Mouse (Mus musculus): ENCODE results near the gene Pptc7.
"Not testable (repeated sequence)": the region's sequence is repeated elsewhere in the genome, so short reads cannot be mapped to it uniquely, and the experiment has no call there.

Pptc7 gene

DNA sequence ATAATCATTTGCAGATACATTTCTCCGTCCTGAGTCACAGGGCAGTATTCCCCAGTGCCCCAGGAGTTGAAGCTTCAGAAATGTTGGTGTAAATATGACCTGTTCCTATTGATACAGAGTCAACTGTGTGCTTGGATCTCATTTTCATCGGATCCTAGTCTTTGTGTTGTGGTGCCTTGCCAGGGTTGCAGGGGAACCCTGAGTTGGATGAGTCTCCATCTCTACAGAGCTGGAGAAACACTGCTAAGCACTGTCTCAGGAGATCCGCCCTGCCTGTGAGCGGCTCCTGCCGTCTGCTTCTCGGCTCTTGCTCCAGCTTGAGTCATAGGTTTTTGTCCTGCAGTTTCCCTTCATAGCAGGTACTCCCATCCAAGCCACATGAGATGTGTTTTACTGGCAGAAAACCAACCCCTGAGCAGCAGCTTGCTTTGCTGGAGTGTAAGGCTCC is 15.9 kb downstream of the Pptc7 start:
- no peak for DNase-seq (ENCODE audit: low spot score)

DNA sequence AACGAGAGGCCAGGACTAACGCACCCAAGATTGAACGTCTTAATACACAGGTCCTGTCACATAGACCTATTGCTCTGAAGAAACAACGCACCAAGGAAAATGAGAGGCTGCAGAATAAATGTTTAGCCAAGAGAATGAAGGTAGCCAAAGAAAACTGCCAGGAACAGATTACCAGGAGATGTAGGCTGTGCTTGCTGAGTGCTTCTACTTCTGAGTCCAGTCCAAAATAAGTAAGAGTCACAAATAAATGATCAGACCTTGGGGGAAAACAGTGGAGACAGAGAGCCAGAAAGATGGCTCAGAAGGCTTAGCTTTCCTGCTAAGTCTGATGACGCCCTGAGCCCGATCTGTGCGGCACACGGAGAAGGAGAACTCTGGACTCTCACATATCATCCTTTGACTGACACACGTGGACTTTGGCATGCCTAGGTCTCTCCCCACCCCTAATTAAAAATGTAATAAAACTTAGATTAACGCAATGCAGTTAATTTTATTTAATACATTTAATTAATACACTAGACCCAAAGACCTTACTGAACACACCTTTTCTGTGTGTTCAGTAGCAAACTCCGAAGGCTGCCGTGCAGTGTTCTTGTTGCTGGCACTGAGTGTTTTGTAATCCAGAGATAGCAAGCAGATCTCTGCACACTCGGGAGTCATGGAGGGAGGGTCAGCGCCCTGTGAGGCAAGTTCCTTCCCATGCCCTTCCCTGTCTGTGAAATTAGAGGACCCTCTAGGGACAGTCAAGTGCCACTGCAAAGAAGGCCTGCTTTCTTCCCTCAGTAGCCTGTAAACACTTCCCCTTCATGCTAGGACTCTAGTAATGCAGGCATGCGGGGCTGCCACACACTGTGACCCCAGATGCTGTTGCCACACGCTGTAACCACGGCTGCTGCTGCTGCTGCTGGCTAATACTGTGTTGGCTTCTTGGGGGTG is 18.9 kb downstream of the Pptc7 start:
- DNase-seq (ENCODE audit: low spot score), result no peak

- DNase-seq (ENCODE audit: low spot score), result no peak
Measured at GRCm38 (mm10) chr5:122303937-122304336, 19.8 kb downstream of the Pptc7 start.

DNA sequence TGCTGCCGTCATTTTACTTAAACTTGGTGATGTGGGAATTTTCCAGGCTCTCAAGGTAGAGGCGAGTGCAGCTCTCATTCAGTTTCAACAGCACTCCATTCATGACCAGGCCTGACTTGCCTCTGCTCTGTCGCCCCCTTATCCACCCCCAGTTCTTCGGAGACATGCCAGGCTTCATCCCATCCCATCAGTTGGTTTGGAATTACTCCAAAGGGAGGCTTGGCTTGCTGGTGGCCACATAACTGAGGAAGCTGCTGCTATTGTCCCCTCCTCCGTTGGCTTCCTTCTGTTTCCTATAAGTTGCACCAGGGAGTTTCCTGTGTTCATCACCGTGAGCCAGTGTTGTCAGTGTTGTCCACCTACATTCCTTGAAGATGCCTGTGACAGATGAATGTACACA is 20.4 kb downstream of the Pptc7 start:
- DNase-seq (ENCODE audit: low spot score), result no peak

GRCm38 (mm10) chr5:122305472-122305871 is 21.3 kb downstream of the Pptc7 start:
- no peak for DNase-seq (ENCODE audit: low spot score)

- DNase-seq (ENCODE audit: low spot score), result no peak
Measured at GRCm38 (mm10) chr5:122306536-122306935, 22.4 kb downstream of the Pptc7 start.

- DNase-seq (ENCODE audit: low spot score), result no peak
Measured at GRCm38 (mm10) chr5:122310699-122311098, 26.5 kb downstream of the Pptc7 start.

DNA sequence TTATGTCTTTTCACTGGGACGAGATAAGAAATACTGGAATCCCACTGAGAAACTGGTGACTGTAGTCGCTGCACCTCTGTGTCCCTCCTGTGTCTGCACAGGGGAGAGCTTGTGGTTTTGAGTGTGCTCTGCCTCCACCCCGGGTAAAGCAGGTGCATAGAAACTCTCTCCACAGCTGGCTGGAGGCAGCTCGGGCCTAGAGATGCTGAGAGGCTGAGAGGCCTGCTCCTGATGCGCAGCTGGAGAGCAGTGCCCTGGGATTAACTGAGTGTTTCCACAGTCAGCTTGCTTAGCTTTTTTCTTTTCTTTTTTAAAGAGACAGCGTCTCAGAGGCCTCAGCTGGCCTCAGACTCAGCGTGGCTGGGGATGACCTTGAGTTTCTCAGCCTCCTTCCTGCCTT is 27.5 kb downstream of the Pptc7 start:
- DNase-seq (ENCODE audit: low spot score), result no peak

GRCm38 (mm10) chr5:122312346-122312745 is 28.2 kb downstream of the Pptc7 start:
- no peak for DNase-seq (ENCODE audit: low spot score)

GRCm38 (mm10) chr5:122312942-122313684 is 28.9 kb downstream of the Pptc7 start:
- DNase-seq (ENCODE audit: low spot score), result no peak

DNA sequence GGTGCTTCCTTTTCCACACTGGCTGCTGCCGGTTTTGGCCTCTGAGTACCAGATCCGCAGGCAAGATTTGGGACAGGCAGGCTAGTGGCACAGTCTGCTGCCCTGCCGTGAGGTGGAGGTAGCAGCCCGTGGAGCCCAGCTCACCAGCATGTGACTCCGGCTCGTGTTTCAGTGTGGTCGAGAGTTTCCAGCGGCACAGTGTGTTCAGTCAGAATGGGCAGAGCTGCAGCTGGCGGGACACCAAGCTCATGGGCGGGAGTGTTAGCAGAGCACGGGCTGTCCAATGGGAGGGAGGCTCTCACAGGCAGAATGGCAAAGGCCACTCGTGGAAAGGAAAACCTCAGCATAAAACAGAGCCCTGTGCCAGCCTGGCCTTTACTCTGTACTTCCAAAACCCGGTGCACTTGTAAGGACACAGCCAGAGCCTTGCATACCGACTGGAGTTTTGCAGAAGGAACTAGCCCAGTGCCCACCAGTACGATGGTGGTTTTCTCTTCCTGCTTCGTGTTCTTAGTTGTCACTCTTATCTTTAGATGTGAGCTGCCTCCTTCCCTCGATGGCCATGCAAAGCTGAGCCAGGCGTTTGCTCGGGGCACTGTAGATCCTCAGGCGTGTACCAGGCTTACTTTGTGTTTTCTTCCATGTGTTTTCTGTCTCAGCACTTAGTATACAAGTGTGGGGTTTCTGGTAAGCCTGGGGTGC is 31.0 kb downstream of the Pptc7 start:
- DNase-seq (ENCODE audit: low spot score), result peak; percentile 83

DNA sequence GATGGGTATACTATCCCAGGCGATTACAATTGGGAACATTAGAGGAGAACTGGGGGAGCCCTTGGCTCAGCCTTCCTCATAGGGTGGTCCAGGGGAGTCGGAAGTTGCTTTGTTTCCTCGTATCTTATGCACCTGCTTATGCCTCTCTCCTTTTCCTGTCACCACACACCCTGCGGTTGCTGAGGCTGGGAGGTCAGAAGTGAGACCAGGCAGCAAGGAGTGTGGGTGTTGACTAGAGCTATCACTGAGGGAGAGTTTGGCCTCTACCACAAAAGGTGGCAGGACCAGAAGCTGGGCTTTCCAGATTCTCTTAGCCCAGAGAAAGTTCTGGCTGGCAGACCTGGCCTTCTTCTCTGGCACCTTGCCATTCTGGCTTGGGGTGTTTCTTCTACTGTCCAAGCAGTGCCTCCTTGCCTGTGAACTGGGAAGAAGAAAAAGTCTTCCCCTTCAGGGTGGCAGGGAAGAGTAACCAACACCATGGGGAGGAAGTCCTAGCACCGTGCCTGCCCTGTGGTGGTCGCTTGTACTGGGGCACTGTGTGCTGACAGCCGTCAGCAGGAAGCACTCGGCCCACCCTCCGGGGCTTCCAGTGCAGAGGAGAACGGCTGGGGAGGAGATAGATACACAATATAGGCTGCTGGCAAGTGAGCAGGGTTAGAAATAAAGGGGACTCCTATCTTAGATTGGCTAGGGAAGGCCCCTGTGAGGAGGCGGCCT is 33.3 kb downstream of the Pptc7 start:
- no peak for DNase-seq (ENCODE audit: low spot score)

GRCm38 (mm10) chr5:122318100-122318499 is 33.9 kb downstream of the Pptc7 start:
- no peak for DNase-seq (ENCODE audit: low spot score)

DNA sequence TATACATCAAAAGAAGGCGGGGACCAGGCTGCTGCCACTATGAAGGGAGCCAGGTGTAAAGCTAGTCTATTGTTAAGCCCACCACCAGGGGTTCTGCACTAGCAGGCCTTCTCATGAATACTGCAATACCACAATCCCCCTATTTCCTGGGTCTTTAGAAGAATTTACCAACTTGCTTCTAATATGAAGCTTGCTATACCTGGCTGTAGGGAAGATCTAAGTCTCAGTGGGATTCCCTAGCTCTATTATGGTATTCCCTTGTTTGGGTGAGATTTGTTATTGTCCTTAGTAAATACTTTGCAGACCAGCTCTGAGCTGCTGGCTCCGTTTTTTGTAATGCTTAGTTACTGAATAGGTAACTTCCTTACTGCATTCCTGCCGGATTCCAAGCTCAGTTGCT is 34.8 kb downstream of the Pptc7 start:
- DNase-seq (ENCODE audit: low spot score), result not testable (repeated sequence)

DNA sequence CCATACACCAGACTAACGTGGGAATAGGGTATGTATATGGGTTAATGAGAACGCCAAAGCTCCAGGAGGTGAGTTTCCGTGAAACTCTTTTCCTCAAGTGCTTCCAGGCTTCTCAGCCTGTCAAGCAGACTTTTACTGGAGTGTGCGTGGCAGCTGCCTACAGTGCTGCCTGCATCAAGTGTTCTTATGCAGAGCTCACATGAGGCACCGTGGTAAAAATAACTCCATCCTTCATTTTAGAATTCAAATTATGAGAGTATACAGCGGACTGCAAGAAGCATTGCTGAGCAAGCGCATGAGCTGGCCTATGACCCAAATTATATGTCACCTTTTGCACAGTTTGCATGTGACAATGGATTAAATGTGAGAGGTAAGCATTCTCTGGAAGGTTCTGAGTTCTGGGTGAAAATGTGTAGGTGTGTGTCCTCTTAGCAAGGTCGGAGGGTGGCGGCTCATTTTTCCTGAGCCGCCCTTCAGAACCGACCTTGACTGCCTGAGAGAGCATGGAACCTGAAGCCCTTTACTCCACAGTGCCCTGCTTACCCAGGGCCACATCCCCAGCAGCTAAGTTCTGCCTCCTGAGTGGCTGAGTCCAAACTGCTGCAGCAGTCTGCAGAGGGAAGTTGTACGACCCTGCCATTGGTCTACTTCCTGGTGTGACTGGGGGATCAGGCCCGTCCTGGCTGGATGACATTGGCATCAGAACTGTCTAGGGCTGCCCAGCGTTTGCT is 35.5 kb downstream of the Pptc7 start:
- DNase-seq (ENCODE audit: low spot score), result no peak

GRCm38 (mm10) chr5:122320205-122320781 is 36.1 kb downstream of the Pptc7 start:
- DNase-seq (ENCODE audit: low spot score), result no peak

GRCm38 (mm10) chr5:122323523-122323922 is 39.4 kb downstream of the Pptc7 start:
- DNase-seq (ENCODE audit: low spot score), result no peak

DNA sequence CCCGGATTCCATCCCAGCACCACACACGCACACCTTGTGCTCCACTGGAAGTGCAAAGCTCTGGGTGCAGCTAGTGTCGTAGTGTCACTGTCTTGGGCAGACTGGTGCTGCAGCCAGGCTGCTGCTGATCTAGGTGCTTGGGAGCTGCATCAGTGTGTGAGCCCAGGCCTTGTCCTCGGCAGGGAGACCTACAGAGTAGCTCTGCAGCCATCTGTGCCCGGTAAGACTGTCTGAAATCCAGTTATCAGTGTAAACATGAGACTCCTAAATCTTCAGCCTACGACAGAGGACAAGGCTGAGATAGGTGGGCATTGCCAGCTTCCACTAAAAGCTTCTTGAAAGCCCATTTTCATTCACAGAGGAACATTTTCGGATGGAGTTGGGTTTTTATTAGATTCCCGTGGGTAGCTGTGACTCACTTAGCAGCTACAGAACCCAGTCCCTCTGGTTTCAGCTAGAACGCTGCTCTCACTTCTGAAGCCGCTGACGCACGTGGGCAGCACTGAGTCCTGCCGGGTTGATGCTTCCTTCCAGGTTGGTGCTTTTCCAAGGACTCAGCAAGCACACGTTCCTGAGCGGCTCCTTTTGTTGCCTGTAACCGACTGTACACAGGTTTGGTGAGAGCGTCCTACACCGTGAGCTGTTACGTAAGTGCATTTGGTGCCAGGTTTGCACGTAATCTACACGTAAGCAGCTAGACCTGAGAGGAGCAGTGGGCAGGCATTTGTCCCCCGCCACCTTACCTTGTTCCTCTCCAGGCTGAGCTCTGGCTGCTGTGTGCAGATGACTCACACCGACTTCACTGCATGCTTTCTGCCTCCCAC is 40.7 kb downstream of the Pptc7 start:
- no peak for DNase-seq (ENCODE audit: low spot score)

- no peak for DNase-seq (ENCODE audit: low spot score)
Measured at GRCm38 (mm10) chr5:122325477-122325876, 41.3 kb downstream of the Pptc7 start.

- no peak for DNase-seq (ENCODE audit: low spot score)
Measured at GRCm38 (mm10) chr5:122327283-122327682, 43.1 kb downstream of the Pptc7 start.
